Mouse (Mus musculus) embryonic facial prominence, embryonic 11.5 days (tissue): ENCODE measurements around the gene Noc4l. TPM values are rescaled to one million over a fixed set of nuclear protein-coding genes. Genes with fewer than 3 reads are reported as not detected.

Source experiments
- ATAC-seq: fragments of 200-750 bp; cut with Nextera tagmentation; replicated peaks from 2 replicates; pipeline ENCODE4 v1.8.0; 2017; ENCODE audit warnings: low read depth; ENCODE audit not compliant: insufficient number of reproducible peaks, low FRiP score, low TSS enrichment
- DNase-seq: peaks from one replicate; pipeline ENCODE4 v3.0.0-alpha.2; 2015; ENCODE audit warnings: low spot score
- H3K27ac ChIP-seq: fragments of 300-500 bp; sonication (generic); replicated peaks from 2 replicates; pipeline ENCODE4 v1.5.1; 2014; ENCODE audit warnings: mild to moderate bottlenecking, low read depth, low read length, control low read depth
- H3K27me3 ChIP-seq: fragments of 300-500 bp; sonication (generic); 2 replicates; pipeline ENCODE4 v1.6.1; 2014; ENCODE audit warnings: mild to moderate bottlenecking, low read length, moderate library complexity, mixed read lengths; ENCODE audit not compliant: control insufficient read depth, insufficient read depth
- H3K36me3 ChIP-seq: fragments of 300-500 bp; sonication (generic); replicated peaks from 2 replicates; pipeline ENCODE4 v1.6.1; 2014; ENCODE audit warnings: low read depth, mild to moderate bottlenecking, low read length, moderate library complexity, mixed read lengths; ENCODE audit not compliant: control insufficient read depth, insufficient read depth
- H3K4me1 ChIP-seq: fragments of 300-500 bp; sonication (generic); 2 replicates; pipeline ENCODE4 v1.6.1; 2014; ENCODE audit warnings: low read length, mixed read lengths; ENCODE audit not compliant: control insufficient read depth, insufficient read depth
- H3K4me2 ChIP-seq: fragments of 300-500 bp; sonication (generic); 2 replicates; pipeline ENCODE4 v1.6.1; 2014; ENCODE audit warnings: low read depth, mild to moderate bottlenecking, control low read depth, low read length, moderate library complexity
- H3K4me3 ChIP-seq: fragments of 300-500 bp; sonication (generic); 2 replicates; pipeline ENCODE4 v1.5.1; 2014; ENCODE audit warnings: low read depth, low read length, control low read depth
- H3K9ac ChIP-seq: fragments of 300-500 bp; sonication (generic); replicated peaks from 2 replicates; pipeline ENCODE4 v1.6.1; 2014; ENCODE audit warnings: mild to moderate bottlenecking, control low read depth, low read length
- H3K9me3 ChIP-seq: fragments of 300-500 bp; sonication (generic); replicated peaks from 2 replicates; pipeline ENCODE4 v1.6.1; 2016; ENCODE audit warnings: mild to moderate bottlenecking, low read length, inconsistent platforms, mixed read lengths; ENCODE audit not compliant: control insufficient read depth
- WGBS: fragments of 180-500 bp; shearing (Covaris S2); extraction: QIAGEN DNeasy Blood & Tissue Kit; methylation state at CpG from one replicate; pipeline ENCODE4 v1.1.7; 2014; 5-methylcytosine and 5-hydroxymethylcytosine counted together
- polyA plus RNA-seq: library from polyadenylated mRNA; unstranded; fragments of >200 nt; fragmentation: Nextera tagmentation; extraction: Ambion mirVana; gene quantifications from 2 replicates; pipeline ENCODE4 v1.2.1, GENCODE M21; 2014

Noc4l gene
- polyA plus RNA-seq, 1 experiment from 2014 or later = 57.4 TPM

- 2% methylated on average over 37 of the region's 37 CpGs for WGBS
- Histone ChIP-seq H3K9me3 (no peaks in the 10 kb centered on the region), H3K4me1 (no peaks in the 10 kb centered on the region; the same call in 1 of the 2 replicates), H3K27me3 (no peaks in the 10 kb centered on the region), H3K9ac (peak overlapping the region; percentile 87), H3K36me3 (peaks cover 12% of the 10 kb centered on the region), H3K4me3 (peak overlapping the region; percentile 90), H3K4me2 (peak overlapping the region; percentile 87), H3K27ac (no peak overlapping the region)
- no peak for DNase-seq
- peak; percentile 46; the same call in 1 of the 2 replicates for ATAC-seq
Measured at GRCm38 (mm10) chr5:110653686-110654085, 469 bp upstream of the Noc4l start.

DNA sequence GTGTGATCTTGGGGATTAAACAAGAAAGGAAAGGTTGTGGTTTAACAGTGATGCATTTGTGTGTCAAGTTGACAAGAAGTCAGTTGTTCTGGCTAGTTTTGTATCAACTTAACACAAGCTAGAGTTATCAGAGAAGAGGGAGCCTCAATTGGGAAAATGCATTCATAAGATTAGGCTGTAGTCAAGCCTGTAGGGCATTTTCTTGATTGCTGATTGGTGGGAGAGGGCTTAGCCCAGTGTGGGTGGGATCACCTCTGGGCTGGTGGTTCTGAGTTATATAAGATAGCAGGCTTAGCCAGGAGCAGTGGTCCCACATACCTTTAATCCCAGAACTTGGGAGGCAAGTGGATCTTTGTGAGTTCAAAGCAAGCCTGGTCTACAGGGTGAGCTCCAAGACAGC is 6.8 kb downstream of the Noc4l start:
- Histone ChIP-seq H3K27ac (no peak overlapping the region), H3K4me1 (no peaks in the 10 kb centered on the region), H3K9ac (no peak overlapping the region), H3K27me3 (no peaks in the 10 kb centered on the region), H3K4me2 (no peak overlapping the region), H3K4me3 (no peak overlapping the region), H3K9me3 (no peaks in the 10 kb centered on the region), H3K36me3 (no peaks in the 10 kb centered on the region; the same call in none of the 2 replicates)
- DNase-seq (no peak), ATAC-seq (no peak)

DNA sequence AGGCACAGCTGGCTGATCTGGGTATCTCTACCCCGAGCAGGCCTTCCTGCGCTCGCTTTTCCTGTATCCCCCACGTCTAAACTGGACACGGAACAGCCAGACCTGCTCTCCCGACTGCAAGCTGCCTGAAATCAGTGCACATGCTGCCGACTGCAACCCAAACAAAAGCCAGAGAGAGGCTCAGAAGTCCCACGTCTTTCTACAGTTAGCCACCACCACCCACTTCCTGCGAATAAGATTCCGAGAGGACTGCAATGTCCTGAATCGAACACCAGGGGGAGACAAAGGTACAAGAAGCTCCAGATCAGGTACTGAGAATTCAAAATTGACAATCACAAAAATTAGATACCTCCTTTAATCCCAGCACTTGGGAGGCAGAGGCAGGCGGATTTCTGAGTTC is 13.8 kb downstream of the Noc4l start:
- H3K36me3 ChIP-seq = no peaks in the 10 kb centered on the region
- H3K9ac ChIP-seq = peak overlapping the region; percentile 39
- DNase-seq (peak; percentile 84), ATAC-seq (no peak)
- no peak overlapping the region; the same call in 1 of the 2 replicates for H3K4me2 ChIP-seq
- H3K9me3 ChIP-seq = no peaks in the 10 kb centered on the region
- no peaks in the 10 kb centered on the region for H3K27me3 ChIP-seq
- no peak overlapping the region for H3K27ac ChIP-seq
- no peak overlapping the region for H3K4me3 ChIP-seq
- WGBS = 23% methylated on average over 12 of the region's 12 CpGs
- H3K4me1 ChIP-seq = no peaks in the 10 kb centered on the region

DNA sequence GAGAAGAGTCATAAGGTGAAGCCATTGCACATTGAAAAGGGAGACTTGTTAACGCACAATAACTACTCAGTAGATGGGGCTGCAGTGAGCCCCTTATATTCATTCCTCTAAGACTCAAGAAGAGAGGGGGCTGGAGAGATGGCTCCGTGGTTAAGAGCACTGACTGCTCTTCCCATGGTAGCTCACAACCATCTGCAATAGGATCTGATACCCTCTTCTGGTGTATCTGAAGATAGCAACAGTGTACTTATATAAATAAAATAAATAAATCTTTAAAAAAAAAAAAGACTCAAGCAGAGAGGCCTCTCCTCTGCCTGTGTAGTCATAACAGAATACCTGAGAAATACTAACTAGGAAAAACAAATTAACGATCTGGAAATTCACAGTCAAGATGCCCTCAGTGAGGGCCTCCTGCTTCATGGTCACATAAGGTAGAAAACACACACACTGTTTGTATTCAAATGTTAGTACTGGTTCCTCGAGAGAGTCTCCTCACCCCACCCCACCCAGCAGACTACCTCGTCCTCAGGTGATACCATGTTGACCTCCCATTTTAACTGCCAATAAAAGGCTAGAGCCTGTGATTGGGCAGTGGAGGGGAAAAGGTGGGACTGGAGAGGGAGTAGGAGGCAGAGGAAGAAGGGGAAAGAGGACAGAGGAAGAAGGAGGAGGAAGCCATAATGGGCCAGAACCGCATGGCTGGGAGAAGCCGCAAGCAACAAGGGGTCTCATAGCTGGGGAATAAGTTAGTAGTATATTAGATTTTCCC is 14.7 kb downstream of the Noc4l start:
- WGBS = 83% methylated on average over 7 of the region's 7 CpGs
- no peaks in the 10 kb centered on the region for H3K4me1 ChIP-seq
- H3K9ac ChIP-seq = no peak overlapping the region
- H3K4me3 ChIP-seq = no peak overlapping the region
- no peak overlapping the region for H3K27ac ChIP-seq
- H3K4me2 ChIP-seq = no peak overlapping the region
- H3K36me3 ChIP-seq = no peaks in the 10 kb centered on the region
- no peaks in the 10 kb centered on the region for H3K27me3 ChIP-seq
- ATAC-seq (no peak), DNase-seq (no peak)
- H3K9me3 ChIP-seq = no peaks in the 10 kb centered on the region

DNA sequence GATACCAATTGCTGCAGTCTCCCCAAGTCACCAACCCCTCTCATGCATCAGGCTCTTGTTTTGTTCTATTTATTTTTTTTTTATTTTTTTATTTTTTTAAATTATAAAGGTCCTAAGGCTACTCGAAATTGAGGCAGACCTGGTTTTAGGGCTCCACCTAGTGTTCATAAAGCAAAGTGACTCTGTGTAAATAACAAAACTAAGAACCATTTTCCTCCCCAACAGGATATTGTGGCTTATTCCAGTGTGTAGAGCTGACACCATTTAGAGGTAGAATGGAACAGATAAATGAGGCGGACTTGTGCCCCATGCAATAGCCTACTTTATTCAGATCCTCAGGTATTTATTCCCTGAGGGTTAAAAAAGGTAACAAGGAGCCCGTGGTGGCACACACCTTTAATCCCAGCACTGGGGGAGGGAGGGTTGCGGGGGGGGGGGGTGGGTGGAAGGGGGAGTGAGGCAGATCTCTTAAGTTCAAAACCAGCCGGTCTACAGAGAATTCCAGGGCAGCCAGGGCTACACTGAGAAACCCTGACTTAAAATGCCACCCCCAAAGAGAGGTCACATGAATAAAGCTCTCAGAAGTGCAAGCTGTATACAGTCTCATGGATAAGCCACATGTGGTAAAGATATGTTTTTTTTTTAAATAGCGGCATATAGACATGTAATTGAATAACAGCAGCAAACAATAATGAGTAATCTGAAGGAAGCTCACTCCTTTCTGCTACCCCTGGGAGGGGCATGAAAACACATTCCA is 17.1 kb downstream of the Noc4l start:
- no peak for ATAC-seq
- H3K27me3 ChIP-seq = no peaks in the 10 kb centered on the region
- H3K4me3 ChIP-seq = no peak overlapping the region
- H3K4me1 ChIP-seq = no peaks in the 10 kb centered on the region
- H3K27ac ChIP-seq = no peak overlapping the region
- 41% methylated on average over 6 of the region's 6 CpGs for whole genome bisulfite sequencing
- H3K9ac ChIP-seq = no peak overlapping the region
- H3K4me2 ChIP-seq = no peak overlapping the region
- peak; percentile 65 for DNase-seq
- no peaks in the 10 kb centered on the region for H3K36me3 ChIP-seq
- H3K9me3 ChIP-seq = no peaks in the 10 kb centered on the region

GRCm38 (mm10) chr5:110629525-110630120 is 23.6 kb downstream of the Noc4l start:
- 82% methylated on average over 2 of the region's 2 CpGs for WGBS
- Histone ChIP-seq H3K27ac (no peak overlapping the region), H3K4me3 (no peak overlapping the region), H3K27me3 (no peaks in the 10 kb centered on the region), H3K9ac (no peak overlapping the region), H3K4me1 (no peaks in the 10 kb centered on the region), H3K36me3 (no peaks in the 10 kb centered on the region), H3K9me3 (no peaks in the 10 kb centered on the region), H3K4me2 (no peak overlapping the region)
- no peak for ATAC-seq
- no peak for DNase-seq

- ATAC-seq = no peak
- Histone ChIP-seq H3K9ac (0 out of 2 replicates have a peak overlapping the region, but pooled peaks have one; percentile 6), H3K4me1 (no peaks in the 10 kb centered on the region), H3K9me3 (no peaks in the 10 kb centered on the region), H3K27me3 (no peaks in the 10 kb centered on the region), H3K36me3 (no peaks in the 10 kb centered on the region), H3K4me3 (no peak overlapping the region), H3K27ac (no peak overlapping the region), H3K4me2 (no peak overlapping the region)
- DNase-seq = no peak
- 26% methylated on average over 19 of the region's 19 CpGs for WGBS
Measured at GRCm38 (mm10) chr5:110628156-110628555, 25.1 kb downstream of the Noc4l start.

- Histone ChIP-seq H3K4me2 (no peak overlapping the region), H3K27me3 (no peaks in the 10 kb centered on the region), H3K9me3 (no peaks in the 10 kb centered on the region), H3K4me3 (no peak overlapping the region), H3K4me1 (no peaks in the 10 kb centered on the region), H3K9ac (no peak overlapping the region), H3K27ac (no peak overlapping the region), H3K36me3 (no peaks in the 10 kb centered on the region)
- ATAC-seq (no peak), DNase-seq (no peak)
- 78% methylated on average over 10 of the region's 10 CpGs for WGBS
Measured at GRCm38 (mm10) chr5:110627351-110627750, 25.9 kb downstream of the Noc4l start.
